Mouse (Mus musculus) thymus, adult 2 months (tissue): ENCODE results near the gene Lrriq1. TPM values are rescaled to one million over a fixed set of nuclear protein-coding genes. Genes with fewer than 3 reads are reported as not detected.

Source experiments
- DNase-seq: peaks from one replicate; pipeline ENCODE4 v3.0.0; 2021
- H3K27ac ChIP-seq: fragments of 200-500 bp; 2 replicates; pipeline ENCODE4 v1.5.1; 2012; ENCODE audit warnings: low read length, control low read depth; ENCODE audit not compliant: control insufficient read depth, insufficient read depth
- H3K27me3 ChIP-seq: fragments of 200-500 bp; 2 replicates; pipeline ENCODE4 v1.6.1; 2012; ENCODE audit warnings: mild to moderate bottlenecking, low read length, moderate library complexity, mixed read lengths; ENCODE audit not compliant: control insufficient read depth, insufficient read depth
- H3K36me3 ChIP-seq: fragments of 200-500 bp; 2 replicates; pipeline ENCODE4 v1.6.1; 2012; ENCODE audit warnings: mild to moderate bottlenecking, low read length, moderate library complexity; ENCODE audit not compliant: control insufficient read depth, insufficient read depth
- H3K4me1 ChIP-seq: fragments of 200-500 bp; replicated peaks from 2 replicates; pipeline ENCODE4 v1.6.1; 2012; ENCODE audit warnings: low read length; ENCODE audit not compliant: control insufficient read depth, insufficient read depth
- H3K4me3 ChIP-seq: fragments of 200-500 bp; 2 replicates; pipeline ENCODE4 v1.5.1; 2012; ENCODE audit warnings: mild to moderate bottlenecking, low read length, control low read depth, moderate library complexity; ENCODE audit not compliant: control insufficient read depth, insufficient read depth
- CTCF ChIP-seq: fragments of 200-500 bp; IDR thresholded peaks from 2 replicates; pipeline ENCODE4 v1.5.1; 2012; ENCODE audit warnings: mild to moderate bottlenecking, control low read depth, low read length, moderate library complexity, borderline replicate concordance; ENCODE audit not compliant: control insufficient read depth, poor library complexity, insufficient read depth; ENCODE audit errors: extremely low read depth
- POLR2A ChIP-seq: fragments of 200-500 bp; IDR thresholded peaks from 2 replicates; pipeline ENCODE4 v1.6.1; 2012; ENCODE audit warnings: mild to moderate bottlenecking, low read length, control low read depth, moderate library complexity; ENCODE audit not compliant: control insufficient read depth, poor library complexity, insufficient read depth; ENCODE audit errors: extremely low read depth
- WGBS: fragments of 180-500 bp; shearing (Covaris S2); methylation state at CpG from one replicate; pipeline ENCODE4 v1.1.7; 2018; 5-methylcytosine and 5-hydroxymethylcytosine counted together
- polyA plus RNA-seq: library from polyadenylated mRNA; depleted of rRNA; stranded (reverse); fragments of >200 nt; gene quantifications from 2 replicates; pipeline ENCODE4 v1.2.3, GENCODE M21; 2012

Gene Lrriq1
- polyA plus RNA-seq, 1 experiment, result 0.15 TPM

GRCm38 (mm10) chr10:103144927-103145768, 91.0 kb downstream of the Lrriq1 start:
- Histone ChIP-seq H3K36me3 (no peaks in the 10 kb centered on the region), H3K4me3 (no peak overlapping the region), H3K27me3 (no peaks in the 10 kb centered on the region), H3K27ac (no peak overlapping the region), H3K4me1 (no peaks in the 10 kb centered on the region)
- no peak for DNase-seq
- TF ChIP-seq CTCF, result no peak
- TF ChIP-seq POLR2A, result no peak
- 86% methylated on average over 11 of the region's 11 CpGs for WGBS

GRCm38 (mm10) chr10:103142526-103142925, 93.6 kb downstream of the Lrriq1 start:
- Histone ChIP-seq H3K27me3 (no peaks in the 10 kb centered on the region), H3K4me1 (no peaks in the 10 kb centered on the region), H3K27ac (no peak overlapping the region), H3K4me3 (no peak overlapping the region), H3K36me3 (no peaks in the 10 kb centered on the region)
- DNase-seq, result no peak
- 58% methylated on average over 4 of the region's 4 CpGs for WGBS
- TF ChIP-seq CTCF, result no peak
- TF ChIP-seq POLR2A, result no peak

- no peaks in the 10 kb centered on the region for H3K36me3 ChIP-seq
- no peak for DNase-seq
- no peaks in the 10 kb centered on the region for H3K4me1 ChIP-seq
- H3K27ac ChIP-seq, result no peak overlapping the region
- 46% methylated on average over 6 of the region's 6 CpGs for WGBS
- no peaks in the 10 kb centered on the region for H3K27me3 ChIP-seq
- TF ChIP-seq POLR2A (no peak), CTCF (no peak)
- H3K4me3 ChIP-seq, result no peak overlapping the region
Measured at GRCm38 (mm10) chr10:103141532-103141931, 94.6 kb downstream of the Lrriq1 start.

- TF ChIP-seq POLR2A, result no peak
- no peak for TF ChIP-seq CTCF
- Histone ChIP-seq H3K27ac (no peak overlapping the region), H3K4me3 (no peak overlapping the region)
Measured at GRCm38 (mm10) chr10:103140609-103141008, 95.5 kb downstream of the Lrriq1 start.

GRCm38 (mm10) chr10:103114629-103115028, 121.5 kb downstream of the Lrriq1 start:
- H3K27me3 ChIP-seq, result no peaks in the 10 kb centered on the region
- TF ChIP-seq POLR2A, result no peak
- H3K4me1 ChIP-seq, result no peaks in the 10 kb centered on the region
- no peak overlapping the region for H3K4me3 ChIP-seq
- DNase-seq, result no peak
- no peaks in the 10 kb centered on the region for H3K36me3 ChIP-seq
- WGBS, result 80% methylated on average over 6 of the region's 6 CpGs
- H3K27ac ChIP-seq, result no peak overlapping the region

More at GRCm38 (mm10) chr10:103140609-103141008, 95.5 kb downstream of the Lrriq1 start:
- Histone ChIP-seq H3K36me3 (no peaks in the 10 kb centered on the region), H3K4me1 (no peaks in the 10 kb centered on the region), H3K27me3 (no peaks in the 10 kb centered on the region)
- WGBS, result 82% methylated on average over 8 of the region's 8 CpGs
- DNase-seq, result no peak

- no peak overlapping the region for H3K4me3 ChIP-seq
- TF ChIP-seq POLR2A, result no peak
- TF ChIP-seq CTCF, result no peak
- no peaks in the 10 kb centered on the region for H3K27me3 ChIP-seq
- no peaks in the 10 kb centered on the region for H3K4me1 ChIP-seq
- no peak for DNase-seq
- WGBS, result 93% methylated on average over 2 of the region's 2 CpGs
- no peak overlapping the region for H3K27ac ChIP-seq
- H3K36me3 ChIP-seq, result no peaks in the 10 kb centered on the region
Measured at GRCm38 (mm10) chr10:103108090-103108489, 128.0 kb downstream of the Lrriq1 start.
